Mouse (Mus musculus) splenic B cell, adult 2 months (primary cell): ENCODE data around the gene Hbb-y.

ENCODE experiments used
- DNase-seq: peaks from one replicate; pipeline ENCODE4 v3.0.0-alpha.2; 2011; ENCODE audit warnings: low read depth, low spot score
- H3K27me3 ChIP-seq: 2 replicates; pipeline ENCODE4 v1.6.1; 2012; ENCODE audit warnings: mild to moderate bottlenecking, low read length, moderate library complexity, mixed read lengths; ENCODE audit not compliant: control insufficient read depth, poor library complexity, insufficient read depth, severe bottlenecking
- H3K36me3 ChIP-seq: 2 replicates; pipeline ENCODE4 v1.6.1; 2012; ENCODE audit warnings: mild to moderate bottlenecking, low read length, moderate library complexity, mixed read lengths; ENCODE audit not compliant: control insufficient read depth, poor library complexity, insufficient read depth, severe bottlenecking

Gene Hbb-y

GRCm38 (mm10) chr7:103853090-103853489 is at the start of gene Hbb-y:
TSS of gene Hbb-y (minus strand) at chr7:103853216.
- DNase-seq = no peak
- H3K27me3 ChIP-seq = no peaks in the 10 kb centered on the region; the same call in 1 of the 2 replicates
- H3K36me3 ChIP-seq = no peaks in the 10 kb centered on the region

- H3K36me3 ChIP-seq = no peaks in the 10 kb centered on the region
- no peaks in the 10 kb centered on the region for H3K27me3 ChIP-seq
- no peak for DNase-seq
Measured at GRCm38 (mm10) chr7:103894385-103894784, 41.4 kb upstream of the Hbb-y start, which contains the start of gene Olfr64. TSS of gene Olfr64 (minus strand) at chr7:103894485.

GRCm38 (mm10) chr7:103886152-103886551 is 33.1 kb upstream of the Hbb-y start, which contains the start of gene Olfr66:
TSS of gene Olfr66 (minus strand) at chr7:103886252.
- no peaks in the 10 kb centered on the region for H3K27me3 ChIP-seq

GRCm38 (mm10) chr7:103877093-103877492 is 24.1 kb upstream of the Hbb-y start:
- H3K27me3 ChIP-seq = no peaks in the 10 kb centered on the region
- DNase-seq = no peak
- no peaks in the 10 kb centered on the region for H3K36me3 ChIP-seq

More at GRCm38 (mm10) chr7:103886152-103886551, 33.1 kb upstream of the Hbb-y start, which contains the start of gene Olfr66:
- no peaks in the 10 kb centered on the region for H3K36me3 ChIP-seq
- no peak for DNase-seq

- no peaks in the 10 kb centered on the region for H3K36me3 ChIP-seq
- H3K27me3 ChIP-seq = no peaks in the 10 kb centered on the region
- DNase-seq = peak; percentile 2
Measured at GRCm38 (mm10) chr7:103874451-103874850, 21.4 kb upstream of the Hbb-y start.

- peak; percentile 73 for DNase-seq
- H3K27me3 ChIP-seq = no peaks in the 10 kb centered on the region
- no peaks in the 10 kb centered on the region for H3K36me3 ChIP-seq
Measured at GRCm38 (mm10) chr7:103873064-103873463, 20.0 kb upstream of the Hbb-y start.

- no peaks in the 10 kb centered on the region for H3K36me3 ChIP-seq
- no peak for DNase-seq
- no peaks in the 10 kb centered on the region for H3K27me3 ChIP-seq
Measured at GRCm38 (mm10) chr7:103870667-103871066, 17.7 kb upstream of the Hbb-y start.

GRCm38 (mm10) chr7:103865716-103866115 is 12.7 kb upstream of the Hbb-y start:
- no peak for DNase-seq
- H3K27me3 ChIP-seq = no peaks in the 10 kb centered on the region
- H3K36me3 ChIP-seq = no peaks in the 10 kb centered on the region

GRCm38 (mm10) chr7:103861531-103861930 is 8.5 kb upstream of the Hbb-y start:
- Histone ChIP-seq H3K36me3 (no peaks in the 10 kb centered on the region), H3K27me3 (no peaks in the 10 kb centered on the region)
- DNase-seq = peak; percentile 32

GRCm38 (mm10) chr7:103860855-103861254 is 7.8 kb upstream of the Hbb-y start:
- no peaks in the 10 kb centered on the region for H3K36me3 ChIP-seq
- DNase-seq = peak; percentile 66

GRCm38 (mm10) chr7:103859076-103859475 is 6.1 kb upstream of the Hbb-y start:
- Histone ChIP-seq H3K27me3 (no peaks in the 10 kb centered on the region), H3K36me3 (no peaks in the 10 kb centered on the region)
- no peak for DNase-seq

More at GRCm38 (mm10) chr7:103860855-103861254, 7.8 kb upstream of the Hbb-y start:
- no peaks in the 10 kb centered on the region for H3K27me3 ChIP-seq

GRCm38 (mm10) chr7:103854669-103855068 is 1.7 kb upstream of the Hbb-y start:
- no peak for DNase-seq
- Histone ChIP-seq H3K27me3 (no peaks in the 10 kb centered on the region; the same call in 1 of the 2 replicates), H3K36me3 (no peaks in the 10 kb centered on the region)

- no peaks in the 10 kb centered on the region for H3K36me3 ChIP-seq
- no peak for DNase-seq
- H3K27me3 ChIP-seq = no peaks in the 10 kb centered on the region
Measured at GRCm38 (mm10) chr7:103844525-103845325, 8.3 kb downstream of the Hbb-y start.

GRCm38 (mm10) chr7:103843034-103843433 is 10.0 kb downstream of the Hbb-y start, which contains the start of gene Hbb-bh1:
TSS of gene Hbb-bh1 (minus strand) at chr7:103843164.
- no peaks in the 10 kb centered on the region for H3K36me3 ChIP-seq

GRCm38 (mm10) chr7:103840268-103840667 is 12.7 kb downstream of the Hbb-y start, which contains the start of gene Hbb-bh2:
TSS of gene Hbb-bh2 (minus strand) at chr7:103840520.
- no peak for DNase-seq
- H3K36me3 ChIP-seq = no peaks in the 10 kb centered on the region
- no peaks in the 10 kb centered on the region for H3K27me3 ChIP-seq

More at GRCm38 (mm10) chr7:103843034-103843433, 10.0 kb downstream of the Hbb-y start, which contains the start of gene Hbb-bh1:
- DNase-seq = no peak
- H3K27me3 ChIP-seq = no peaks in the 10 kb centered on the region
